Mouse (Mus musculus) small intestine, adult 2 months (tissue): Measurements from ENCODE around the gene Hist3h2ba.

ENCODE experiments used
- CTCF ChIP-seq: fragments of 200-500 bp; IDR thresholded peaks from 2 replicates; pipeline ENCODE4 v1.5.1; 2012; ENCODE audit warnings: low read depth, mild to moderate bottlenecking, control low read depth, inconsistent platforms, low read length, moderate library complexity, mixed read lengths; ENCODE audit not compliant: insufficient replicate concordance, insufficient read length; ENCODE audit errors: extremely low read depth
- POLR2A ChIP-seq: fragments of 200-500 bp; IDR thresholded peaks from 2 replicates; pipeline ENCODE4 v1.6.1; 2012; ENCODE audit warnings: low read depth, mild to moderate bottlenecking, control low read depth, inconsistent platforms, low read length, moderate library complexity

GRCm38 (mm10) chr11:58978706-58979030 is 29.9 kb downstream of the Hist3h2ba start:
- no peak for TF ChIP-seq CTCF
- TF ChIP-seq POLR2A, result no peak
